Mouse (Mus musculus): Measurements from ENCODE around the gene Ces3b. TPM values are rescaled to one million over a fixed set of nuclear protein-coding genes. Genes with fewer than 3 reads are reported as not detected.

Gene Ces3b
- polyA plus RNA-seq, 1 experiment from 2014 or later = 0.14 TPM

- no peaks in the 10 kb centered on the region for H3K4me1 ChIP-seq (ENCODE audit: control insufficient read depth, insufficient read depth, low read length)
- no peak overlapping the region for H3K9ac ChIP-seq (ENCODE audit: low read length)
- H3K4me2 ChIP-seq (ENCODE audit: low read depth, low read length) = no peak overlapping the region
- no peak for ATAC-seq (replicated peaks; ENCODE audit: extremely low read depth, insufficient read depth, low FRiP score)
- H3K36me3 ChIP-seq (ENCODE audit: control insufficient read depth, insufficient read depth) = no peaks in the 10 kb centered on the region
- H3K9me3 ChIP-seq (replicated peaks; ENCODE audit: control insufficient read depth, low read length) = no peaks in the 10 kb centered on the region
- 71% methylated on average over 3 of the region's 3 CpGs for WGBS
- H3K27ac ChIP-seq (ENCODE audit: low read length) = no peak overlapping the region
- no peaks in the 10 kb centered on the region for H3K27me3 ChIP-seq (ENCODE audit: control insufficient read depth, insufficient read depth, low read length)
- H3K4me3 ChIP-seq (ENCODE audit: low read length) = no peak overlapping the region
Measured at GRCm38 (mm10) chr8:105104220-105104619, 20.7 kb downstream of the Ces3b start.

DNA sequence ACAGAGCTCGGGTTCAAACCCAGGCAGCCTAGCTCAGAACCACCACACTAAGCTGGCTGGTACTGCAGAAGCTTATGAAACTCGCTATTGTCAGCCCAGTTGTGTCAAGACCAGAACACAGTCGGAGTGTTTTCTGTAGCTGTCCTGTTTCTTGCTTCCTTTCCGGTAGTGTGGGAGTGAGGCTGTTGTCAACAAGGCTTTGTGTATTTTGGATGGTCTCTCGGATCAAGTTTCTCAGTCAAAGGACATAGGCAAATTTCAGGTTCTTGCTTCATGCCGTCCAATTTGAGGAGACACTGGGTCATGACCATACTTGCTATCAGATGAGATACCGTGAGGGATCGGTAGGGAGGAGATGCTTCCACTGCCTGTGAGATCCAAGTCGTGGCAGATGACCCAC lies 46.3 kb downstream of the Ces3b start:
- Histone ChIP-seq H3K27me3 (ENCODE audit: control insufficient read depth, insufficient read depth, low read length) (no peaks in the 10 kb centered on the region), H3K27ac (ENCODE audit: low read length) (no peak overlapping the region), H3K9ac (ENCODE audit: low read length) (no peak overlapping the region), H3K36me3 (ENCODE audit: control insufficient read depth, insufficient read depth) (no peaks in the 10 kb centered on the region), H3K4me2 (ENCODE audit: low read depth, low read length) (no peak overlapping the region), H3K4me3 (ENCODE audit: low read length) (no peak overlapping the region), H3K9me3 (replicated peaks; ENCODE audit: control insufficient read depth, low read length) (no peaks in the 10 kb centered on the region), H3K4me1 (ENCODE audit: control insufficient read depth, insufficient read depth, low read length) (no peaks in the 10 kb centered on the region)
- no peak for ATAC-seq (replicated peaks; ENCODE audit: extremely low read depth, insufficient read depth, low FRiP score)
- WGBS = 68% methylated on average over 9 of the region's 9 CpGs

GRCm38 (mm10) chr8:105131509-105131908 lies 48.0 kb downstream of the Ces3b start, which contains the start of gene Ces4a:
Gene Ces4a (plus strand): TSS chr8:105131800.
- H3K9me3 ChIP-seq (replicated peaks; ENCODE audit: control insufficient read depth, low read length) = no peaks in the 10 kb centered on the region
- WGBS = 68% methylated on average over 5 of the region's 5 CpGs

GRCm38 (mm10) chr8:105138423-105138822 lies 54.9 kb downstream of the Ces3b start:
- WGBS = 21% methylated on average over 4 of the region's 4 CpGs
- ATAC-seq (replicated peaks; ENCODE audit: extremely low read depth, insufficient read depth, low FRiP score) = no peak
- H3K9me3 ChIP-seq (replicated peaks; ENCODE audit: control insufficient read depth, low read length) = no peaks in the 10 kb centered on the region

More at GRCm38 (mm10) chr8:105131509-105131908, 48.0 kb downstream of the Ces3b start, which contains the start of gene Ces4a:
- no peak within 1 kb of the TSS for H3K9ac ChIP-seq (ENCODE audit: low read length)
- no peaks in the 10 kb centered on the region for H3K36me3 ChIP-seq (ENCODE audit: control insufficient read depth, insufficient read depth)
- H3K4me2 ChIP-seq (ENCODE audit: low read depth, low read length) = no peak within 1 kb of the TSS
- ATAC-seq (replicated peaks; ENCODE audit: extremely low read depth, insufficient read depth, low FRiP score) = no peak
- no peak within 1 kb of the TSS for H3K4me3 ChIP-seq (ENCODE audit: low read length)
- no peak within 1 kb of the TSS for H3K27ac ChIP-seq (ENCODE audit: low read length)
- no peaks in the 10 kb centered on the region for H3K27me3 ChIP-seq (ENCODE audit: control insufficient read depth, insufficient read depth, low read length)
- no peaks in the 10 kb centered on the region for H3K4me1 ChIP-seq (ENCODE audit: control insufficient read depth, insufficient read depth, low read length)

DNA sequence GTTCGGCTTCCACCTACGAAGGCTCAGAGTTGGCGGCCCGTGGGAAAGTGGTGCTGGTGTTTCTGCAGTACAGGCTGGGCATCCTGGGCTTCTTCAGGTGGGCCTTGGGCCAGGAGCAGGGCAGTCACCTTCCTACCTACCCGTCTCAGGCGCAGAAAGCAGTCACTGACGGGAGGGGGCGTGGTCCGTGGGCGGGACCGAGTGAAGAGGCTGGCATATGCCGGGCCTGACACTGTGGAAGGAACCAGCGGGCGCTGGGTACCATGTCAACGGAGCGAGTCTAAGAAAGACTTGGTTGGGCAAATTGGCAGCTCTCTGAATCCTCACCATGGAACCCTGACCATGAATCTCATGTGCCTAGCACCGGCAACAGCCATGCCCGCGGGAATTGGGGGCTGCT lies 58.8 kb downstream of the Ces3b start:
- H3K9me3 ChIP-seq (replicated peaks; ENCODE audit: control insufficient read depth, low read length) = no peaks in the 10 kb centered on the region
- no peaks in the 10 kb centered on the region for H3K4me1 ChIP-seq (ENCODE audit: control insufficient read depth, insufficient read depth, low read length)
- no peak overlapping the region for H3K9ac ChIP-seq (ENCODE audit: low read length)
- H3K4me3 ChIP-seq (ENCODE audit: low read length) = no peak overlapping the region
- no peaks in the 10 kb centered on the region for H3K27me3 ChIP-seq (ENCODE audit: control insufficient read depth, insufficient read depth, low read length)
- WGBS = 28% methylated on average over 19 of the region's 19 CpGs
- no peak for ATAC-seq (replicated peaks; ENCODE audit: extremely low read depth, insufficient read depth, low FRiP score)
- H3K36me3 ChIP-seq (ENCODE audit: control insufficient read depth, insufficient read depth) = no peaks in the 10 kb centered on the region
- peak overlapping the region; percentile 10; the same call in 1 of the 2 replicates for H3K4me2 ChIP-seq (ENCODE audit: low read depth, low read length)
- no peak overlapping the region for H3K27ac ChIP-seq (ENCODE audit: low read length)

More at GRCm38 (mm10) chr8:105138423-105138822, 54.9 kb downstream of the Ces3b start:
- Histone ChIP-seq H3K4me3 (ENCODE audit: low read length) (no peak overlapping the region), H3K4me1 (ENCODE audit: control insufficient read depth, insufficient read depth, low read length) (no peaks in the 10 kb centered on the region), H3K4me2 (ENCODE audit: low read depth, low read length) (no peak overlapping the region), H3K27ac (ENCODE audit: low read length) (no peak overlapping the region), H3K27me3 (ENCODE audit: control insufficient read depth, insufficient read depth, low read length) (no peaks in the 10 kb centered on the region), H3K9ac (ENCODE audit: low read length) (no peak overlapping the region), H3K36me3 (ENCODE audit: control insufficient read depth, insufficient read depth) (no peaks in the 10 kb centered on the region)

Other genes with a start within 250 kb of the Ces3b start
- 0.54 TPM in 1 of 2 replicates, not detected in the other for gene Ces2c, start 236.7 kb upstream of the Ces3b start, polyA plus RNA-seq (2015; fragmentation: Nextera tagmentation; extraction: Ambion mirVana)
- 0.11 and 0.80 TPM in 2 replicates for gene Ces2e, start 157.5 kb upstream of the Ces3b start, polyA plus RNA-seq (2015; fragmentation: Nextera tagmentation; extraction: Ambion mirVana)
- gene Ces2f, start 136.4 kb upstream of the Ces3b start, polyA plus RNA-seq (2015; fragmentation: Nextera tagmentation; extraction: Ambion mirVana) = 0.13 TPM in 1 of 2 replicates, not detected in the other
- gene Ces2g, start 122.0 kb upstream of the Ces3b start, polyA plus RNA-seq (2015; fragmentation: Nextera tagmentation; extraction: Ambion mirVana) = 2.5 and 3.0 TPM in 2 replicates
- not detected in 2 replicates for gene Ces2h, start 82.9 kb upstream of the Ces3b start, polyA plus RNA-seq (2015; fragmentation: Nextera tagmentation; extraction: Ambion mirVana)
- gene Ces3a, start 35.2 kb upstream of the Ces3b start, polyA plus RNA-seq (2015; fragmentation: Nextera tagmentation; extraction: Ambion mirVana) = not detected in 2 replicates
- gene Ces4a, start 48.0 kb downstream of the Ces3b start, polyA plus RNA-seq (2015; fragmentation: Nextera tagmentation; extraction: Ambion mirVana) = not detected in 2 replicates
- gene Cbfb, start 86.9 kb downstream of the Ces3b start, polyA plus RNA-seq (2015; fragmentation: Nextera tagmentation; extraction: Ambion mirVana) = 38.7 and 48.5 TPM in 2 replicates
- 20.8 and 22.5 TPM in 2 replicates for gene D230025D16Rik, start 141.4 kb downstream of the Ces3b start, polyA plus RNA-seq (2015; fragmentation: Nextera tagmentation; extraction: Ambion mirVana)
- gene B3gnt9, start 171.4 kb downstream of the Ces3b start, polyA plus RNA-seq (2015; fragmentation: Nextera tagmentation; extraction: Ambion mirVana) = 12.7 and 13.1 TPM in 2 replicates
- 20.3 and 25.4 TPM in 2 replicates for gene Tradd, start 180.9 kb downstream of the Ces3b start, polyA plus RNA-seq (2015; fragmentation: Nextera tagmentation; extraction: Ambion mirVana)
- 4.5 and 5.0 TPM in 2 replicates for gene Fbxl8, start 180.9 kb downstream of the Ces3b start, polyA plus RNA-seq (2015; fragmentation: Nextera tagmentation; extraction: Ambion mirVana)
- gene Hsf4, start 186.0 kb downstream of the Ces3b start, polyA plus RNA-seq (2015; fragmentation: Nextera tagmentation; extraction: Ambion mirVana) = 0.27 and 0.29 TPM in 2 replicates
- gene Nol3, start 192.4 kb downstream of the Ces3b start, polyA plus RNA-seq (2015; fragmentation: Nextera tagmentation; extraction: Ambion mirVana) = 5.2 and 5.8 TPM in 2 replicates
- gene 4931428F04Rik, start 206.1 kb downstream of the Ces3b start, polyA plus RNA-seq (2015; fragmentation: Nextera tagmentation; extraction: Ambion mirVana) = 5.4 and 6.7 TPM in 2 replicates
- 14.6 and 14.9 TPM in 2 replicates for gene Exoc3l, start 212.3 kb downstream of the Ces3b start, polyA plus RNA-seq (2015; fragmentation: Nextera tagmentation; extraction: Ambion mirVana)
- gene E2f4, start 213.9 kb downstream of the Ces3b start, polyA plus RNA-seq (2015; fragmentation: Nextera tagmentation; extraction: Ambion mirVana) = 50.8 and 61.1 TPM in 2 replicates
- 4.1 and 5.1 TPM in 2 replicates for gene Elmo3, start 221.8 kb downstream of the Ces3b start, polyA plus RNA-seq (2015; fragmentation: Nextera tagmentation; extraction: Ambion mirVana)
- gene Lrrc29, start 242.5 kb downstream of the Ces3b start, polyA plus RNA-seq (2015; fragmentation: Nextera tagmentation; extraction: Ambion mirVana) = 0.80 and 0.84 TPM in 2 replicates
- 82.1 and 84.2 TPM in 2 replicates for gene Tmem208, start 242.6 kb downstream of the Ces3b start, polyA plus RNA-seq (2015; fragmentation: Nextera tagmentation; extraction: Ambion mirVana)